Mouse (Mus musculus): Measurements from ENCODE around the gene Rhbdl1. TPM values are rescaled to one million over a fixed set of nuclear protein-coding genes. Genes with fewer than 3 reads are reported as not detected.
"Not testable (repeated sequence)": the region's sequence is repeated elsewhere in the genome, so short reads cannot be mapped to it uniquely, and the experiment has no call there.

The Rhbdl1 gene
- total RNA-seq, 2 experiments from 2014 or later: 47.9 to 49.0 TPM

GRCm38 (mm10) chr17:25871566-25871965, 34.5 kb upstream of the Rhbdl1 start:
- not testable (repeated sequence) for DNase-seq

GRCm38 (mm10) chr17:25869954-25870353, 32.9 kb upstream of the Rhbdl1 start:
- DNase-seq: no peak

- no peak for DNase-seq
Measured at GRCm38 (mm10) chr17:25869498-25869897, 32.4 kb upstream of the Rhbdl1 start.

GRCm38 (mm10) chr17:25868601-25869191, 31.6 kb upstream of the Rhbdl1 start, which contains the start of gene Mcrip2:
Gene Mcrip2 (minus strand): TSS chr17:25868764.
- peak; percentile 81 to 84 for DNase-seq

- no peak for DNase-seq
Measured at GRCm38 (mm10) chr17:25867836-25868600, 30.9 kb upstream of the Rhbdl1 start.

GRCm38 (mm10) chr17:25867509-25867835, 30.4 kb upstream of the Rhbdl1 start:
- no peak for DNase-seq

- DNase-seq: no peak
Measured at GRCm38 (mm10) chr17:25866172-25866571, 29.1 kb upstream of the Rhbdl1 start.

- DNase-seq: no peak
Measured at GRCm38 (mm10) chr17:25865288-25865687, 28.2 kb upstream of the Rhbdl1 start.

GRCm38 (mm10) chr17:25864311-25864710, 27.2 kb upstream of the Rhbdl1 start:
- no peak for DNase-seq

- DNase-seq: no peak
Measured at GRCm38 (mm10) chr17:25863681-25864080, 26.6 kb upstream of the Rhbdl1 start.

- DNase-seq: no peak
Measured at GRCm38 (mm10) chr17:25861704-25862612, 24.9 kb upstream of the Rhbdl1 start.

GRCm38 (mm10) chr17:25860832-25861703, 24.0 kb upstream of the Rhbdl1 start, which contains the start of gene Wdr90:
Gene Wdr90 (minus strand): TSS chr17:25861501.
- DNase-seq: peak; percentile 92 to 94

GRCm38 (mm10) chr17:25860229-25860628, 23.1 kb upstream of the Rhbdl1 start:
- DNase-seq: no peak

GRCm38 (mm10) chr17:25844396-25844901, 7.4 kb upstream of the Rhbdl1 start, which contains the start of gene Rhot2:
Gene Rhot2 (minus strand): TSS chr17:25844851.
- peak; percentile 92 to 95 for DNase-seq

GRCm38 (mm10) chr17:25843636-25844395, 6.7 kb upstream of the Rhbdl1 start:
- no peak for DNase-seq

- no peak for DNase-seq
Measured at GRCm38 (mm10) chr17:25843122-25843521, 6.0 kb upstream of the Rhbdl1 start.

GRCm38 (mm10) chr17:25842509-25842908, 5.4 kb upstream of the Rhbdl1 start:
- no peak for DNase-seq

- no peak for DNase-seq
Measured at GRCm38 (mm10) chr17:25841117-25841880, 4.2 kb upstream of the Rhbdl1 start, which contains the start of gene Gm20683. Gene Gm20683 (minus strand): TSS chr17:25841763.

- no peak for DNase-seq
Measured at GRCm38 (mm10) chr17:25840519-25840918, 3.4 kb upstream of the Rhbdl1 start.
